Mouse (Mus musculus) ES-Bruce4 (cell line): ENCODE results near the gene Lrrc47. TPM values are rescaled to one million over a fixed set of nuclear protein-coding genes. Genes with fewer than 3 reads are reported as not detected.
A peak's percentile ranks its signal among the peaks of the same experiment; 100 is the strongest.

Experiments
- H3K27ac ChIP-seq: 2 replicates; pipeline ENCODE4 v1.5.1; 2012; ENCODE audit warnings: low read length, inconsistent platforms; ENCODE audit not compliant: insufficient read depth
- H3K27me3 ChIP-seq: 2 replicates; pipeline ENCODE4 v1.6.1; 2012; ENCODE audit warnings: mild to moderate bottlenecking, low read length, inconsistent platforms; ENCODE audit not compliant: control insufficient read depth, poor library complexity, insufficient read depth, severe bottlenecking
- H3K36me3 ChIP-seq: 2 replicates; pipeline ENCODE4 v1.6.1; 2012; ENCODE audit warnings: inconsistent platforms, mild to moderate bottlenecking, low read length, moderate library complexity; ENCODE audit not compliant: control insufficient read depth, poor library complexity, insufficient read depth, severe bottlenecking
- H3K4me1 ChIP-seq: one replicate; pipeline ENCODE4 v1.8.1; 2011; ENCODE audit warnings: low read length; ENCODE audit not compliant: control insufficient read depth, insufficient read depth
- H3K4me3 ChIP-seq: 2 replicates; pipeline ENCODE4 v1.5.1; 2011; ENCODE audit warnings: low read depth, mild to moderate bottlenecking, low read length
- H3K9ac ChIP-seq: 2 replicates; pipeline ENCODE4 v1.6.1; 2012; ENCODE audit warnings: low read depth, mild to moderate bottlenecking, inconsistent platforms; ENCODE audit not compliant: poor library complexity, severe bottlenecking
- H3K9me3 ChIP-seq: replicated peaks from 2 replicates; pipeline ENCODE4 v1.6.1; 2012; ENCODE audit warnings: mild to moderate bottlenecking, low read length, inconsistent platforms; ENCODE audit not compliant: control insufficient read depth, poor library complexity, insufficient read depth, severe bottlenecking
- CTCF ChIP-seq: IDR thresholded peaks from one replicate; pipeline ENCODE4 v1.8.1; 2011; ENCODE audit warnings: low read depth, low read length
- EP300 ChIP-seq: IDR thresholded peaks from 2 replicates; pipeline ENCODE4 v1.6.1; 2011; ENCODE audit warnings: low read depth, low read length; ENCODE audit not compliant: insufficient read depth
- POLR2A ChIP-seq: IDR thresholded peaks from one replicate; pipeline ENCODE4 v1.8.1; 2011; ENCODE audit warnings: low read length; ENCODE audit not compliant: insufficient read depth
- polyA plus RNA-seq: library from polyadenylated mRNA; stranded (reverse); fragments of >200 nt; gene quantifications from 2 replicates; pipeline ENCODE4 v1.2.4, GENCODE M21; 2011; ENCODE audit warnings: low read depth; ENCODE audit not compliant: missing spikeins, insufficient read depth, insufficient read length

Lrrc47 gene
- polyA plus RNA-seq, 1 experiment, result 44.8 TPM

- no peak overlapping the region for H3K9ac ChIP-seq
- no peaks in the 10 kb centered on the region for H3K27me3 ChIP-seq
- H3K36me3 ChIP-seq, result no peaks in the 10 kb centered on the region
- no peaks in the 10 kb centered on the region for H3K9me3 ChIP-seq
- H3K4me3 ChIP-seq, result no peak overlapping the region
- no peaks in the 10 kb centered on the region for H3K4me1 ChIP-seq
- no peak overlapping the region for H3K27ac ChIP-seq
- no peak for TF ChIP-seq EP300
- TF ChIP-seq POLR2A, result no peak
- TF ChIP-seq CTCF, result peak; percentile 37
Measured at GRCm38 (mm10) chr4:154045837-154046236, 34.3 kb downstream of the Lrrc47 start.

- TF ChIP-seq EP300 (no peak), POLR2A (no peak), CTCF (no peak)
- no peaks in the 10 kb centered on the region for H3K9me3 ChIP-seq
- no peaks in the 10 kb centered on the region for H3K27me3 ChIP-seq
- H3K27ac ChIP-seq, result no peak overlapping the region
- no peak overlapping the region for H3K4me3 ChIP-seq
- no peaks in the 10 kb centered on the region for H3K36me3 ChIP-seq
- no peak overlapping the region for H3K9ac ChIP-seq
- no peaks in the 10 kb centered on the region for H3K4me1 ChIP-seq
Measured at GRCm38 (mm10) chr4:154051401-154051800, 39.9 kb downstream of the Lrrc47 start.

GRCm38 (mm10) chr4:154053065-154053464, 41.5 kb downstream of the Lrrc47 start:
- Histone ChIP-seq H3K27ac (no peak overlapping the region), H3K36me3 (no peaks in the 10 kb centered on the region)
- TF ChIP-seq CTCF (peak; percentile 76), EP300 (no peak), POLR2A (no peak)

GRCm38 (mm10) chr4:154055482-154055881, 44.0 kb downstream of the Lrrc47 start:
- Histone ChIP-seq H3K36me3 (no peaks in the 10 kb centered on the region), H3K9me3 (no peaks in the 10 kb centered on the region), H3K4me1 (no peaks in the 10 kb centered on the region), H3K4me3 (no peak overlapping the region), H3K27me3 (no peaks in the 10 kb centered on the region), H3K27ac (no peak overlapping the region), H3K9ac (no peak overlapping the region)
- TF ChIP-seq CTCF, result no peak

More at GRCm38 (mm10) chr4:154053065-154053464, 41.5 kb downstream of the Lrrc47 start:
- H3K9ac ChIP-seq, result no peak overlapping the region
- H3K27me3 ChIP-seq, result no peaks in the 10 kb centered on the region
- H3K9me3 ChIP-seq, result no peaks in the 10 kb centered on the region
- H3K4me1 ChIP-seq, result no peaks in the 10 kb centered on the region
- no peak overlapping the region for H3K4me3 ChIP-seq

GRCm38 (mm10) chr4:154056046-154056445, 44.5 kb downstream of the Lrrc47 start:
- no peak for TF ChIP-seq CTCF
- TF ChIP-seq POLR2A, result no peak
- no peak for TF ChIP-seq EP300
- H3K9ac ChIP-seq, result no peak overlapping the region
- H3K36me3 ChIP-seq, result no peaks in the 10 kb centered on the region
- no peak overlapping the region for H3K27ac ChIP-seq
- no peak overlapping the region for H3K4me3 ChIP-seq
- no peaks in the 10 kb centered on the region for H3K4me1 ChIP-seq
- H3K9me3 ChIP-seq, result no peaks in the 10 kb centered on the region
- no peaks in the 10 kb centered on the region for H3K27me3 ChIP-seq

GRCm38 (mm10) chr4:154056661-154057060, 45.1 kb downstream of the Lrrc47 start:
- Histone ChIP-seq H3K4me1 (no peaks in the 10 kb centered on the region), H3K27me3 (no peaks in the 10 kb centered on the region), H3K27ac (no peak overlapping the region), H3K36me3 (no peaks in the 10 kb centered on the region), H3K4me3 (no peak overlapping the region), H3K9me3 (no peaks in the 10 kb centered on the region), H3K9ac (no peak overlapping the region)
- TF ChIP-seq EP300 (no peak), POLR2A (no peak), CTCF (no peak)
